Mouse (Mus musculus) lung, postnatal 14 days (tissue): ENCODE data around the gene Sphk2.
"Not testable (repeated sequence)": the region's sequence is repeated elsewhere in the genome, so short reads cannot be mapped to it uniquely, and the experiment has no call there.

Experiments
- DNase-seq: peaks from one replicate; pipeline ENCODE4 v3.0.0; 2021

Gene Sphk2

GRCm38 (mm10) chr7:45689800-45690199 is 28.0 kb downstream of the Sphk2 start:
- no peak for DNase-seq

GRCm38 (mm10) chr7:45689099-45689498 is 28.7 kb downstream of the Sphk2 start:
- DNase-seq: no peak

GRCm38 (mm10) chr7:45686841-45687240 is 31.0 kb downstream of the Sphk2 start:
- no peak for DNase-seq

- DNase-seq: no peak
These were observed 32.0 kb downstream of the Sphk2 start for GRCm38 (mm10) chr7:45685811-45686210.

GRCm38 (mm10) chr7:45683396-45684050 is 34.3 kb downstream of the Sphk2 start, which contains the start of gene Ntn5:
Gene Ntn5, plus strand, starts transcription at chr7:45684022.
- DNase-seq: no peak

- DNase-seq: peak; percentile 95
These were observed 35.4 kb downstream of the Sphk2 start for GRCm38 (mm10) chr7:45682144-45683126.

- DNase-seq: peak; percentile 53
These were observed 36.6 kb downstream of the Sphk2 start for GRCm38 (mm10) chr7:45681046-45681736.

GRCm38 (mm10) chr7:45679966-45680621 is 37.7 kb downstream of the Sphk2 start:
- peak; percentile 44 for DNase-seq

GRCm38 (mm10) chr7:45678513-45678912 is 39.3 kb downstream of the Sphk2 start:
- no peak for DNase-seq

- DNase-seq: no peak
These were observed 40.0 kb downstream of the Sphk2 start for GRCm38 (mm10) chr7:45677627-45678295.

- no peak for DNase-seq
These were observed 48.9 kb downstream of the Sphk2 start for GRCm38 (mm10) chr7:45668921-45669320.

- no peak for DNase-seq
These were observed 50.0 kb downstream of the Sphk2 start for GRCm38 (mm10) chr7:45667761-45668160.

- no peak for DNase-seq
These were observed 51.6 kb downstream of the Sphk2 start, which contains the start of gene Fut2 for GRCm38 (mm10) chr7:45666161-45666560. Gene Fut2, minus strand, starts transcription at chr7:45666394.

- no peak for DNase-seq
These were observed 52.3 kb downstream of the Sphk2 start for GRCm38 (mm10) chr7:45665303-45666138.

- DNase-seq: not testable (repeated sequence)
These were observed 56.1 kb downstream of the Sphk2 start for GRCm38 (mm10) chr7:45661702-45662101.

- no peak for DNase-seq
These were observed 56.9 kb downstream of the Sphk2 start for GRCm38 (mm10) chr7:45660746-45661478.
